Mouse (Mus musculus) cortical plate, adult 2 months (tissue): ENCODE results near the gene Pcolce.

ENCODE experiments used
- CTCF ChIP-seq: fragments of 200-500 bp; IDR thresholded peaks from 2 replicates; pipeline ENCODE4 v1.5.1; 2011; ENCODE audit warnings: mild to moderate bottlenecking, control low read depth, low read length; ENCODE audit not compliant: insufficient read depth; ENCODE audit errors: extremely low read depth
- POLR2A ChIP-seq: fragments of 200-500 bp; IDR thresholded peaks from 2 replicates; pipeline ENCODE4 v1.6.1; 2011; ENCODE audit warnings: mild to moderate bottlenecking, low read length, control low read depth; ENCODE audit not compliant: insufficient read depth; ENCODE audit errors: extremely low read depth

DNA sequence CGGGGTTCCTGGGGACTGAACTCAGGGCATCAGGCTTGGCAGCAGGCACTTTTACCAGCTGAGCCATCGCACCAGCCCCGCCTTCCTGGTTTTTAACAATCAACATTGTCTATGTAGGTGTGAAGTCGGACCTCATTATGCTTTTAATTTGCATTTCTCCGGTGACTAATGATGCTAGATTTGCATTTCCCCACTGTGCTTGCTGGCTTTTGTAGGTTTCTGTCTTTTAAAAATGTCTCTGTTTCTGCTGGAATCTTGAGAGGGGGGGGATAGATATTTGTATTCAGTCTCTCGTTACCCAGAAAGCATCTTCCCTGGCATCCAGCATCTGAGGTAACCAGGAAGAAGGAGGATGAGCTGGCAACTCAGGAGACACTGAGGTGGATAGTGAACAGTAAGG is 52.0 kb downstream of the Pcolce start:
- TF ChIP-seq CTCF (no peak), POLR2A (no peak)
